Mouse (Mus musculus) liver, adult (tissue): ENCODE results near the gene Dag1.

ENCODE experiments used
- GATA4 ChIP-seq: IDR thresholded peaks from 2 replicates; pipeline ENCODE4 v1.6.1; 2014; ENCODE audit warnings: mild to moderate bottlenecking, low read length; ENCODE audit not compliant: insufficient replicate concordance

Gene Dag1

GRCm38 (mm10) chr9:108183531-108183994 is 80.2 kb downstream of the Dag1 start:
- no peak for TF ChIP-seq GATA4

GRCm38 (mm10) chr9:108182806-108183506 is 80.8 kb downstream of the Dag1 start:
- no peak for TF ChIP-seq GATA4

- TF ChIP-seq GATA4, result no peak
Observed at GRCm38 (mm10) chr9:108178391-108178790, 85.4 kb downstream of the Dag1 start.

- no peak for TF ChIP-seq GATA4
Observed at GRCm38 (mm10) chr9:108175116-108175838, 88.5 kb downstream of the Dag1 start.

GRCm38 (mm10) chr9:108172777-108173350 is 90.9 kb downstream of the Dag1 start:
- no peak for TF ChIP-seq GATA4

GRCm38 (mm10) chr9:108169751-108170150 is 94.0 kb downstream of the Dag1 start:
- TF ChIP-seq GATA4, result no peak

GRCm38 (mm10) chr9:108165143-108165542 is 98.6 kb downstream of the Dag1 start:
- TF ChIP-seq GATA4, result no peak

GRCm38 (mm10) chr9:108163646-108164284 is 100.0 kb downstream of the Dag1 start:
- TF ChIP-seq GATA4, result no peak

GRCm38 (mm10) chr9:108157891-108158290 is 105.9 kb downstream of the Dag1 start:
- TF ChIP-seq GATA4, result no peak

- no peak for TF ChIP-seq GATA4
Observed at GRCm38 (mm10) chr9:108157451-108157850, 106.3 kb downstream of the Dag1 start.

GRCm38 (mm10) chr9:108156786-108157185 is 107.0 kb downstream of the Dag1 start:
- TF ChIP-seq GATA4, result no peak

- no peak for TF ChIP-seq GATA4
Observed at GRCm38 (mm10) chr9:108154814-108155213, 108.9 kb downstream of the Dag1 start.
